8 mouse cellular contexts compared by ENCODE assay signal in genomic region chr8:79562071-79562581, GRCm38 (mm10).
DNase-seq lines count a peak whose midpoint lies in the region; ATAC-seq lines count a peak whose summit lies in the region.
"Had no signal": no experiment of that assay in that cellular context is flagged by ENCODE, and none has a peak within 500 bp of the region (broad histone marks: within the 10 kb centered on the region; RNA-seq: fewer than 3 reads in every experiment).

No protein-coding gene starts in this region.

- H3K9ac ChIP-seq in midbrain, embryonic 15.5 days = no peak overlapping the region

- H3K4me2 ChIP-seq in midbrain, embryonic 15.5 days = no peak overlapping the region

- H3K4me3 ChIP-seq in midbrain, embryonic 15.5 days = no peak overlapping the region
- H3K4me3 ChIP-seq: erythroblast, embryonic 14.5 days had no signal

- no peaks in the 10 kb centered on the region for H3K36me3 ChIP-seq in midbrain, embryonic 15.5 days (replicated peaks)

- ATAC-seq in midbrain, embryonic 15.5 days (replicated peaks) = 0 out of 2 replicates have a peak, but pooled peaks have one; percentile 27

- H3K27me3 ChIP-seq in midbrain, embryonic 15.5 days (replicated peaks) = no peaks in the 10 kb centered on the region

- H3K9me3 ChIP-seq in midbrain, embryonic 15.5 days = no peaks in the 10 kb centered on the region

- H3K27ac ChIP-seq in midbrain, embryonic 15.5 days = no peak overlapping the region

- DNase-seq in 3134 (ENCODE audit: extremely low read depth, insufficient read length, low spot score) = peak; percentile 72
- DNase-seq in ES-CJ7 (ENCODE audit: low read depth, low spot score) = peak; percentile 41
- peak; percentile 19 for DNase-seq in forelimb bud, embryonic 11.5 days (ENCODE audit: low read depth, low spot score)
- DNase-seq in heart, postnatal 4 days = peak; percentile 70
- no peak for DNase-seq in adrenal gland, postnatal 14 days
- DNase-seq in adrenal gland, postnatal 10 days = no peak

- 66% methylated on average over 11 of the region's 11 CpGs for WGBS in midbrain, embryonic 15.5 days

- no peaks in the 10 kb centered on the region for H3K4me1 ChIP-seq in midbrain, embryonic 15.5 days

Comparison
In these comparisons a context has a peak if more than half of its experiments do, and no peak if none do; other contexts are left out.
1. DNase-seq: peak in 3134 (single experiment), ES-CJ7 (single experiment), forelimb bud, embryonic 11.5 days (single experiment) and heart, postnatal 4 days (single experiment); none in adrenal gland, postnatal 14 days (single experiment) and adrenal gland, postnatal 10 days (single experiment).